16 mouse cellular contexts compared by ENCODE assay signal in genomic region chr17:13199880-13200409, GRCm38 (mm10). TPM values are rescaled to one million over a fixed set of nuclear protein-coding genes. Genes with fewer than 3 reads are reported as not detected.
DNase-seq lines count a peak whose midpoint lies in the region; ATAC-seq and TF ChIP-seq lines count a peak whose summit lies in the region.
"Not testable (repeated sequence)": the region's sequence is repeated elsewhere in the genome, so short reads cannot be mapped to it uniquely, and the experiment has no call there.
"Had no signal": no experiment of that assay in that cellular context is flagged by ENCODE, and none has a peak within 500 bp of the region (broad histone marks: within the 10 kb centered on the region; RNA-seq: fewer than 3 reads in every experiment).

No protein-coding gene starts in this region.

- intact Hi-C loops in left cerebral cortex, postnatal 14 days (cut with DNase I): not testable (repeated sequence)

- not testable (repeated sequence) for H3K4me3 ChIP-seq in forebrain, embryonic 13.5 days; heart, postnatal 0 days (ENCODE audit: low read depth, low read length); intestine, embryonic 14.5 days (ENCODE audit: low read depth, low read length); lung, embryonic 16.5 days (ENCODE audit: low read length); midbrain, embryonic 16.5 days (ENCODE audit: low read depth, low read length); stomach, embryonic 16.5 days (replicated peaks; ENCODE audit: low read length)

- peak; percentile 92 for ATAC-seq in forebrain, embryonic 13.5 days
- ATAC-seq in heart, postnatal 0 days (ENCODE audit: insufficient read depth, low read depth): 0 out of 2 replicates have a peak, but pooled peaks have one; percentile 19
- peak; percentile 21; the same call in 1 of the 2 replicates for ATAC-seq in intestine, embryonic 14.5 days (replicated peaks; ENCODE audit: low FRiP score, low TSS enrichment, low read depth)
- peak; percentile 64 for ATAC-seq in lung, embryonic 16.5 days (ENCODE audit: low read depth)
- ATAC-seq in midbrain, embryonic 16.5 days: peak; percentile 82
- peak; percentile 35; the same call in 1 of the 2 replicates for ATAC-seq in stomach, embryonic 16.5 days (ENCODE audit: insufficient read depth, low FRiP score)

- not testable (repeated sequence) for H3K27ac ChIP-seq in forebrain, embryonic 13.5 days; heart, postnatal 0 days (ENCODE audit: low read depth); intestine, embryonic 14.5 days (ENCODE audit: low read depth); midbrain, embryonic 16.5 days (ENCODE audit: low read length); stomach, embryonic 16.5 days (ENCODE audit: low read length)
- 0 out of 2 replicates have a peak overlapping the region, but pooled peaks have one; percentile 46 for H3K27ac ChIP-seq in lung, embryonic 16.5 days (ENCODE audit: low read length)

- not testable (repeated sequence) for H3K4me2 ChIP-seq in forebrain, embryonic 13.5 days; heart, postnatal 0 days (ENCODE audit: low read depth, low read length); intestine, embryonic 14.5 days (ENCODE audit: low read length); lung, embryonic 16.5 days (ENCODE audit: low read depth, low read length); midbrain, embryonic 16.5 days (ENCODE audit: low read length); stomach, embryonic 16.5 days (ENCODE audit: low read depth, low read length)

- H3K9me3 ChIP-seq in forebrain, embryonic 13.5 days (replicated peaks): peaks cover 54% of the 10 kb centered on the region
- H3K9me3 ChIP-seq in heart, postnatal 0 days (replicated peaks; ENCODE audit: control insufficient read depth, low read length): 0 out of 2 replicates have a peak, but pooled peaks cover 16% of the 10 kb centered on the region
- H3K9me3 ChIP-seq in intestine, embryonic 14.5 days (ENCODE audit: control insufficient read depth, low read length): peaks cover 15% of the 10 kb centered on the region
- peaks cover 28% of the 10 kb centered on the region for H3K9me3 ChIP-seq in lung, embryonic 16.5 days (ENCODE audit: control insufficient read depth, low read length)
- peaks cover 27% of the 10 kb centered on the region for H3K9me3 ChIP-seq in midbrain, embryonic 16.5 days (replicated peaks; ENCODE audit: control insufficient read depth, low read length, poor library complexity, severe bottlenecking)
- peaks cover 19% of the 10 kb centered on the region for H3K9me3 ChIP-seq in stomach, embryonic 16.5 days (replicated peaks; ENCODE audit: control insufficient read depth, low read length)

- not testable (repeated sequence) for H3K9ac ChIP-seq in forebrain, embryonic 13.5 days; heart, postnatal 0 days (replicated peaks; ENCODE audit: low read depth, low read length); intestine, embryonic 14.5 days (ENCODE audit: low read length); lung, embryonic 16.5 days (ENCODE audit: low read length); midbrain, embryonic 16.5 days (ENCODE audit: low read depth, low read length); stomach, embryonic 16.5 days (ENCODE audit: low read length)

- 74% methylated on average over 8 of the region's 9 CpGs for WGBS in forebrain, embryonic 13.5 days
- WGBS in heart, postnatal 0 days: 67% methylated on average over 8 of the region's 9 CpGs
- WGBS in intestine, embryonic 14.5 days: 71% methylated on average over 8 of the region's 9 CpGs
- 62% methylated on average over 8 of the region's 9 CpGs for WGBS in lung, embryonic 16.5 days
- WGBS in midbrain, embryonic 16.5 days: 77% methylated on average over 8 of the region's 9 CpGs
- WGBS in stomach, embryonic 16.5 days: 72% methylated on average over 8 of the region's 9 CpGs

- not testable (repeated sequence) for H3K27me3 ChIP-seq in forebrain, embryonic 13.5 days; heart, postnatal 0 days (ENCODE audit: control insufficient read depth, insufficient read depth, low read length); intestine, embryonic 14.5 days (replicated peaks; ENCODE audit: control insufficient read depth, insufficient read depth, low read length); lung, embryonic 16.5 days (ENCODE audit: control insufficient read depth, insufficient read depth, low read depth, low read length); midbrain, embryonic 16.5 days (ENCODE audit: control insufficient read depth, insufficient read depth, low read depth, low read length); stomach, embryonic 16.5 days (ENCODE audit: control insufficient read depth, insufficient read depth, low read length)

- not testable (repeated sequence) for H3K4me1 ChIP-seq in forebrain, embryonic 13.5 days; heart, postnatal 0 days (ENCODE audit: control insufficient read depth, insufficient read depth); intestine, embryonic 14.5 days (replicated peaks; ENCODE audit: control insufficient read depth, insufficient read depth, low read length); lung, embryonic 16.5 days (replicated peaks; ENCODE audit: control insufficient read depth, insufficient read depth, low read length); midbrain, embryonic 16.5 days (ENCODE audit: control insufficient read depth, insufficient read depth, low read length); stomach, embryonic 16.5 days (ENCODE audit: control insufficient read depth, insufficient read depth, low read length)

- TF ChIP-seq EP300 in heart, postnatal 0 days (IDR thresholded peaks at IDR 0.05; ENCODE audit: low read depth): not testable (repeated sequence)

- DNase-seq in adrenal gland, postnatal 10 days: peak; percentile 40
- peak; percentile 29 for DNase-seq in heart, postnatal 0 days (ENCODE audit: low spot score)
- not testable (repeated sequence) for DNase-seq in intestine, embryonic 14.5 days (ENCODE audit: low spot score)
- peak; percentile 44 to 52 for DNase-seq in left cerebral cortex, postnatal 14 days (ENCODE audit: low spot score in 2 of 2)

- H3K36me3 ChIP-seq in forebrain, embryonic 13.5 days (ENCODE audit: poor library complexity, severe bottlenecking); heart, postnatal 0 days (replicated peaks; ENCODE audit: control insufficient read depth, insufficient read depth, low read length); intestine, embryonic 14.5 days (ENCODE audit: control insufficient read depth, insufficient read depth, low read length); lung, embryonic 16.5 days (ENCODE audit: control insufficient read depth, insufficient read depth, low read length); midbrain, embryonic 16.5 days (ENCODE audit: control insufficient read depth, insufficient read depth, low read length); stomach, embryonic 16.5 days (ENCODE audit: control insufficient read depth, insufficient read depth, low read length): not testable (repeated sequence)

- TF ChIP-seq CTCF in heart, postnatal 0 days (IDR thresholded peaks at IDR 0.05; ENCODE audit: low read depth): not testable (repeated sequence)

RNA-seq across cellular contexts. Expression of gene Smok2a, which starts 21.0 kb away (rescaled TPM):
- total RNA-seq in adrenal gland, postnatal 10 days (2021): not detected
- polyA plus RNA-seq in forebrain, embryonic 13.5 days (2015; fragmentation: Nextera tagmentation; extraction: Ambion mirVana): not detected in 2 replicates
- total RNA-seq in heart, postnatal 0 days (2014; rRNA removed; ENCODE audit: low replicate concordance): not detected in 2 replicates
- not detected in 2 replicates for polyA plus RNA-seq in heart, postnatal 0 days (2015; fragmentation: Nextera tagmentation; extraction: Ambion mirVana)
- polyA plus RNA-seq in intestine, embryonic 14.5 days (2014; fragmentation: Nextera tagmentation; extraction: Ambion mirVana): not detected in 2 replicates
- total RNA-seq in left cerebral cortex, postnatal 14 days (2021): not detected
- not detected in 2 replicates for polyA plus RNA-seq in lung, embryonic 16.5 days (2015; fragmentation: Nextera tagmentation; extraction: Ambion mirVana)
- polyA plus RNA-seq in midbrain, embryonic 16.5 days (2015; fragmentation: Nextera tagmentation; extraction: Ambion mirVana): not detected in 2 replicates
- polyA plus RNA-seq in stomach, embryonic 16.5 days (2015; fragmentation: Nextera tagmentation; extraction: Ambion mirVana): not detected in 2 replicates
- total RNA-seq: adrenal gland, adult 8-10 months; gastrocnemius, adult 8-10 months; heart, adult 8-10 months; left cerebral cortex, postnatal 36 days had no signal
- polyA plus RNA-seq: hindbrain, embryonic 10.5 days; kidney, embryonic 16.5 days; neural tube, embryonic 11.5 days; spleen, adult 2 months had no signal

RNA-seq across cellular contexts. Expression of gene Smok2b, which starts 30.1 kb away (rescaled TPM):
- not detected for total RNA-seq in adrenal gland, postnatal 10 days (2021)
- polyA plus RNA-seq in forebrain, embryonic 13.5 days (2015; fragmentation: Nextera tagmentation; extraction: Ambion mirVana): not detected in 2 replicates
- not detected in 2 replicates for total RNA-seq in heart, postnatal 0 days (2014; rRNA removed; ENCODE audit: low replicate concordance)
- polyA plus RNA-seq in heart, postnatal 0 days (2015; fragmentation: Nextera tagmentation; extraction: Ambion mirVana): not detected in 2 replicates
- not detected in 2 replicates for polyA plus RNA-seq in intestine, embryonic 14.5 days (2014; fragmentation: Nextera tagmentation; extraction: Ambion mirVana)
- not detected for total RNA-seq in left cerebral cortex, postnatal 14 days (2021)
- not detected in 2 replicates for polyA plus RNA-seq in lung, embryonic 16.5 days (2015; fragmentation: Nextera tagmentation; extraction: Ambion mirVana)
- not detected in 2 replicates for polyA plus RNA-seq in midbrain, embryonic 16.5 days (2015; fragmentation: Nextera tagmentation; extraction: Ambion mirVana)
- not detected in 2 replicates for polyA plus RNA-seq in stomach, embryonic 16.5 days (2015; fragmentation: Nextera tagmentation; extraction: Ambion mirVana)
- total RNA-seq: adrenal gland, adult 8-10 months; gastrocnemius, adult 8-10 months; heart, adult 8-10 months; left cerebral cortex, postnatal 36 days had no signal
- polyA plus RNA-seq: hindbrain, embryonic 10.5 days; kidney, embryonic 16.5 days; neural tube, embryonic 11.5 days; spleen, adult 2 months had no signal

Comparison
In these comparisons a context has a peak if more than half of its experiments do, and no peak if none do; other contexts are left out.
1. ATAC-seq: peak in every context shown above with its lines; median percentile 92 in forebrain, embryonic 13.5 days; 82 in midbrain, embryonic 16.5 days; 64 in lung, embryonic 16.5 days; 35 in stomach, embryonic 16.5 days; 21 in intestine, embryonic 14.5 days; 19 in heart, postnatal 0 days.